Mouse (Mus musculus): ENCODE measurements around the gene Krtap11-1.

The Krtap11-1 gene

DNA sequence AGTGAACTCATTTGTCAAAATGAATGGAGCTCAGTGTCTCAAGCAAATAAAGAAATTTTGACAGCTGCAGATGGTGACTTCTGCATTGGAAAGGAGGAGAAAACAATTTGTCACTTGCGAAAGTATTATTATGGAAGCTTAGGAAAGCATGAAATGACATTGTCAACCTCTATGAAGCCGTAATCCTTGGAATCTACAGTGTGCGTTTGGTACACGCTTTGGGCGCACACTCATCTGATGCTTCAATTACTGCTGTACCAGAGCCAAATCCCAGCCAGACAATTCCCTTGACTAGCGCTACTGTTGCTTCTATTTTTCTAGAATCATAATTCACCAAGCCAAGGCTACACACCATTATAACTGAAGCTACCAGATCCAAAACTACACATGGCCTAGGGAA is 33.6 kb downstream of the Krtap11-1 start:
- no peaks in the 10 kb centered on the region for H3K36me3 ChIP-seq (ENCODE audit: control insufficient read depth, insufficient read depth, low read length, poor library complexity, severe bottlenecking)
- no peak for DNase-seq (ENCODE audit: low read depth, low spot score)
- no peaks in the 10 kb centered on the region for H3K27me3 ChIP-seq (ENCODE audit: control insufficient read depth, insufficient read depth, low read length, poor library complexity, severe bottlenecking)

DNA sequence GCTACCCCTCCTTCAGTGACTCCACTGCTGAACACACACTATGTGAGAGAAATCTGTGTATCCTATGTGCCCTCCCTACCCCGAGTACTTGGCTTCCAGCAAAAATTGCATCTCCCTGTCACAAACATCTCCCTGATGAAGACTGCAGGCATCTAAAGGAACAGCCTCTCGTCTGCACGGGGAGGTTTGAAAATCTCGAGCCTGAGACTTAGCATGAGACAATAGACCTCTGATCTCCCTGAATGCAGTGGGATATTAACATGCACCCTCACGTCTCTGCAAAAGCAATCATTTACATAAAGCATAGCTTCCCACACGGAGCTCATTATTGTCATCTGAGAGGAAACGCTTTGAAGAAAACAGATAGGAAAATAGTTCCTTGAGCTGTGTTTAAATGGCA is 40.4 kb downstream of the Krtap11-1 start:
- no peaks in the 10 kb centered on the region for H3K27me3 ChIP-seq (ENCODE audit: control insufficient read depth, insufficient read depth, low read length, poor library complexity, severe bottlenecking)
- no peak for DNase-seq (ENCODE audit: low read depth, low spot score)
- no peaks in the 10 kb centered on the region for H3K36me3 ChIP-seq (ENCODE audit: control insufficient read depth, insufficient read depth, low read length, poor library complexity, severe bottlenecking)

DNA sequence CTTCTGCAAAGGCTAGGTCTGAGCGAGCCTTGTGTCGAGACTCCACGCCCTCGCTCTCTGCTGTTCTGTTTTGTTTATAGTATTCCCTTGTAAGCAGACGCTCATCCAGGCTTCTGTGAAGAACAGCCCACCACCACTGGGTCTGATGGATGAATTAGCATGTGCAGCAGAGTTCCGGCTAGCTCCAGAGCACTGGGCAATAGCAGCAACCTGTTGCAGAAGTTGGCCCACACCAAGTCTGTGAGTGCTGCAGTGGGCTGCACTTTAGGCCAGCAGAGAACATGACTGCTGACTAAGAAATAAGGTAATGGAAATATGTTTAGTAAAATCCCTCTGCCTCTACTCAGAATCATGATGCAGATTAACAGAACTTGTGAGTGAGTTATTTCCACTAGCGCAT is 41.1 kb downstream of the Krtap11-1 start:
- no peak for DNase-seq (ENCODE audit: low read depth, low spot score)
- H3K27me3 ChIP-seq (ENCODE audit: control insufficient read depth, insufficient read depth, low read length, poor library complexity, severe bottlenecking) = no peaks in the 10 kb centered on the region
- no peaks in the 10 kb centered on the region for H3K36me3 ChIP-seq (ENCODE audit: control insufficient read depth, insufficient read depth, low read length, poor library complexity, severe bottlenecking)

DNA sequence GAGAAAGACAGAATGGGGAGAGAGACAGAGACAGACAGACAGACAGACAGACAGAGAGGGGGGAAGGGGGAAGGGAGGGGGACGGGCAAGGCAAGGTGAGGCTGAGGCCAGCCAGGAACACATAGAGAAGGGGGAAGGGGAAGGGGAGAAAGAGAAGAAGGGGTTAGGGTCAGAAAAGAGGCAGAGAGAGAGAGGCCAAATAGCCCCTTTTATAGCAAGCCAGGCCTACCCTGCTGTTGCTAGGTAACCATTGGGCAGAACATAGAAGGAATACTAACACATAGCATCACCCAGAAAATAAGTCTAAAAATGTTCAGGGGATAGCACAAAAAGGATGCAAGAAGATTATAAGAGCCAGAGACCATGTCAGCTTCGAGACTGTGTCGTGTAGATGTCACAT is 42.6 kb downstream of the Krtap11-1 start:
- no peak for DNase-seq (ENCODE audit: low read depth, low spot score)
- no peaks in the 10 kb centered on the region for H3K27me3 ChIP-seq (ENCODE audit: control insufficient read depth, insufficient read depth, low read length, poor library complexity, severe bottlenecking)
- H3K36me3 ChIP-seq (ENCODE audit: control insufficient read depth, insufficient read depth, low read length, poor library complexity, severe bottlenecking) = no peaks in the 10 kb centered on the region

DNA sequence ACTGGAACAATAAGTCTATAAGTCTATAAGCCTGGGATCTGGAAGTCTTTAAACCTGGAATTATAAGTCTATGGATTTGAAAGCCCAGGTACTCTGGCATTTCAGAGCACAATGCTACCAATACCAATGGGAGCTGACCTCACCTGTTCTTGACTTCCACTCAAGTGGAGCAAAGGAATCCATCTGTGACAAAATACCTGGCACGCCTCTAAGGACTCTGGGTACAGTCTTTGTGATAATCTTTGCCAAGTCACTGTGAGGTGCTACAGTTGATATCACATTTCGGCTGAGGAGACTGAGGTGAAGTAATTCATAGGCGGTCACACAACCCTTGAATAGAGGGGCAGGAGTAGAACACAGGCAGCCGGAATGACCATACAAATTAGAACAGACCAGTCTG is 50.0 kb downstream of the Krtap11-1 start:
- no peaks in the 10 kb centered on the region for H3K27me3 ChIP-seq (ENCODE audit: control insufficient read depth, insufficient read depth, low read length, poor library complexity, severe bottlenecking)
- no peaks in the 10 kb centered on the region for H3K36me3 ChIP-seq (ENCODE audit: control insufficient read depth, insufficient read depth, low read length, poor library complexity, severe bottlenecking)

DNA sequence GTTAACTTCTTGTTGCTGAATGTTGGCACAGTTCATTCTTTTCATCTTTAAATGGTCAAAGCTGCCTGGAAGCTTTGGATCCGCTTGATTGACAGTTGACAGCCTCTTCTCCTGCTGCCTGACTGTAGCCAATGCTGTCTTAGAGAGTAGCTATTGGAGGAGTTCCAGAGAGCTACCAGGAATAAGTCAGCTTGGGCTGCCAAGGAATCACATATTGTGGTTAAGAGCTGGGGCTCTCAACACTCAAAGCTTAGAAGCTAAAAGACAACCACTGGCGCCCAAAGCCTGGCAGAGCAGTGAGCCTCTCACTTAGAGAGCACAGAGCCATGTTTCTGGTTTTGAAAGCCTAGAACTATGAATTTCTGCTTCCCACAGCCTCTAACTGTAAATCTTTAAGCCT is 50.4 kb downstream of the Krtap11-1 start:
- no peak for DNase-seq (ENCODE audit: low read depth, low spot score)
- Histone ChIP-seq H3K36me3 (ENCODE audit: control insufficient read depth, insufficient read depth, low read length, poor library complexity, severe bottlenecking) (no peaks in the 10 kb centered on the region), H3K27me3 (ENCODE audit: control insufficient read depth, insufficient read depth, low read length, poor library complexity, severe bottlenecking) (no peaks in the 10 kb centered on the region)

More for the DNA sequence above, 50.0 kb downstream of the Krtap11-1 start:
- DNase-seq (ENCODE audit: low read depth, low spot score) = no peak
